Mouse (Mus musculus) testis, adult 2 months (tissue): Measurements from ENCODE around the gene Ankmy2.

ENCODE experiments used
- CTCF ChIP-seq: fragments of 200-500 bp; IDR thresholded peaks from 2 replicates; pipeline ENCODE4 v1.5.1; 2012; ENCODE audit warnings: low read depth, mild to moderate bottlenecking, inconsistent platforms, low read length, moderate library complexity; ENCODE audit not compliant: control insufficient read depth, insufficient read depth, insufficient replicate concordance
- POLR2A ChIP-seq: fragments of 200-500 bp; IDR thresholded peaks from 2 replicates; pipeline ENCODE4 v1.6.1; 2012; ENCODE audit warnings: low read depth, mild to moderate bottlenecking, inconsistent platforms, low read length, moderate library complexity; ENCODE audit not compliant: control insufficient read depth

DNA sequence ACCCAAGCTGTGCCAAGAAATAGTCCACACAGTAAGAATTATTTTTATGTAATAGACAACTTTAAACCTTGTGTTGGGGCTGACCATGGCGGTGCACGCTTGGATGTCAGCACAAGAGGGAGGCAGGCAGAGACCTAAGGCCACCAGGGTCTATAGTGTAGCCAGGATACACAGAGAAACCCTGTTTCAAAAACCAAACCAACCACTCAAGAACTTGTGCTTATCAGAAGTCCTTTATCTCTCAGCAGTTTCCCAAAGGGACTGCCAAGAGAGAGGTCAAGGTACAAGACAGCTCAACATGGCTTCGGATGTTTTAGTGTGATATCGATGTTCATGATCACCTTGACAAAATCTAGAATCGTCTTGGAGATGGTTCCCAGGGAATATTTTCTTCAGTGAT is 23.4 kb upstream of the Ankmy2 start:
- TF ChIP-seq CTCF (no peak), POLR2A (no peak)
